Mouse (Mus musculus) left cerebral cortex, adult 11 months (tissue): ENCODE measurements around the gene Olfr1158.
"Not testable (repeated sequence)": the region's sequence is repeated elsewhere in the genome, so short reads cannot be mapped to it uniquely, and the experiment has no call there.

Experiments used
- DNase-seq: peaks from one replicate; pipeline ENCODE4 v3.0.0; 2022; ENCODE audit warnings: low spot score

The Olfr1158 gene

GRCm38 (mm10) chr2:87989813-87990212 is at the start of gene Olfr1158:
TSS of gene Olfr1158 (plus strand) at chr2:87990113.
- no peak for DNase-seq

- no peak for DNase-seq
Observed at GRCm38 (mm10) chr2:87945037-87945436, 44.9 kb upstream of the Olfr1158 start, which contains the start of gene Olfr1155. TSS of gene Olfr1155 (minus strand) at chr2:87945137.

- DNase-seq: no peak
Observed at GRCm38 (mm10) chr2:87953000-87953399, 36.9 kb upstream of the Olfr1158 start, which contains the start of gene Olfr1156. TSS of gene Olfr1156 (minus strand) at chr2:87953100.

- no peak for DNase-seq
Observed at GRCm38 (mm10) chr2:87968199-87968598, 21.7 kb upstream of the Olfr1158 start, which contains the start of gene Olfr1157. TSS of gene Olfr1157 (minus strand) at chr2:87968299.

- DNase-seq: no peak
Observed at GRCm38 (mm10) chr2:87974563-87974962, 15.3 kb upstream of the Olfr1158 start, which contains the start of gene Olfr74. TSS of gene Olfr74 (minus strand) at chr2:87974663.

- no peak for DNase-seq
Observed at GRCm38 (mm10) chr2:88007515-88008318, 17.8 kb downstream of the Olfr1158 start, which contains the start of gene Olfr1160. TSS of gene Olfr1160 (minus strand) at chr2:88008268.

- not testable (repeated sequence) for DNase-seq
Observed at GRCm38 (mm10) chr2:88022474-88022873, 32.6 kb downstream of the Olfr1158 start, which contains the start of gene Olfr1161. TSS of gene Olfr1161 (plus strand) at chr2:88022774.

GRCm38 (mm10) chr2:88037599-88037998 is 47.7 kb downstream of the Olfr1158 start, which contains the start of gene Olfr73:
TSS of gene Olfr73 (minus strand) at chr2:88037699.
- DNase-seq: no peak
